Mouse (Mus musculus) kidney, postnatal 0 days (tissue): ENCODE measurements around the gene Atg16l2. TPM values are rescaled to one million over a fixed set of nuclear protein-coding genes. Genes with fewer than 3 reads are reported as not detected.

Experiments used
- ATAC-seq: fragments of 200-750 bp; cut with Nextera tagmentation; replicated peaks from 2 replicates; pipeline ENCODE4 v1.8.0; 2017; ENCODE audit warnings: low read depth, moderate number of reproducible peaks, moderate TSS enrichment, moderate library complexity; ENCODE audit not compliant: low FRiP score
- DNase-seq: peaks from one replicate; pipeline ENCODE4 v3.0.0-alpha.2; 2016; ENCODE audit warnings: low spot score
- H3K27ac ChIP-seq: fragments of 300-500 bp; sonication (generic); 2 replicates; pipeline ENCODE4 v1.5.1; 2014; ENCODE audit warnings: mild to moderate bottlenecking
- H3K27me3 ChIP-seq: fragments of 300-500 bp; sonication (generic); 2 replicates; pipeline ENCODE4 v1.6.1; 2014; ENCODE audit warnings: low read length, mixed read lengths; ENCODE audit not compliant: insufficient read depth
- H3K36me3 ChIP-seq: fragments of 300-500 bp; sonication (generic); 2 replicates; pipeline ENCODE4 v1.6.1; 2014; ENCODE audit warnings: low read length, mixed read lengths; ENCODE audit not compliant: insufficient read depth
- H3K4me1 ChIP-seq: fragments of 300-500 bp; sonication (generic); replicated peaks from 2 replicates; pipeline ENCODE4 v1.6.1; 2014; ENCODE audit warnings: antibody characterized with exemption, low read length, mixed read lengths; ENCODE audit not compliant: insufficient read depth
- H3K4me2 ChIP-seq: fragments of 300-500 bp; sonication (generic); 2 replicates; pipeline ENCODE4 v1.6.1; 2014; ENCODE audit warnings: mild to moderate bottlenecking, low read length, moderate library complexity, mixed read lengths
- H3K4me3 ChIP-seq: fragments of 300-500 bp; sonication (generic); replicated peaks from 2 replicates; pipeline ENCODE4 v1.5.1; 2014; ENCODE audit warnings: low read depth, low read length
- H3K9ac ChIP-seq: fragments of 300-500 bp; sonication (generic); 2 replicates; pipeline ENCODE4 v1.6.1; 2014; ENCODE audit warnings: low read depth, low read length
- H3K9me3 ChIP-seq: fragments of 300-500 bp; sonication (generic); replicated peaks from 2 replicates; pipeline ENCODE4 v1.6.1; 2016; ENCODE audit warnings: low read length, inconsistent platforms, mixed read lengths
- CTCF ChIP-seq: IDR thresholded peaks from 2 replicates; pipeline ENCODE4 v1.5.1; 2016; ENCODE audit warnings: antibody characterized with exemption, low read depth, mild to moderate bottlenecking, moderate library complexity
- whole genome bisulfite sequencing: fragments of 180-500 bp; shearing (Covaris S2); extraction: QIAGEN DNeasy Blood & Tissue Kit; methylation state at CpG from one replicate; pipeline ENCODE4 v1.1.7; 2014; 5-methylcytosine and 5-hydroxymethylcytosine counted together
- polyA plus RNA-seq: library from polyadenylated mRNA; unstranded; fragments of >200 nt; fragmentation: Nextera tagmentation; extraction: Ambion mirVana; gene quantifications from 2 replicates; pipeline ENCODE4 v1.2.1, GENCODE M21; 2015

Gene Atg16l2
- polyA plus RNA-seq, 1 experiment from 2014 or later: 16.0 TPM

- Histone ChIP-seq H3K36me3 (peaks cover 25% of the 10 kb centered on the region), H3K9ac (no peak overlapping the region), H3K27ac (no peak overlapping the region), H3K27me3 (no peaks in the 10 kb centered on the region), H3K4me3 (no peak overlapping the region), H3K4me1 (no peaks in the 10 kb centered on the region), H3K4me2 (no peak overlapping the region), H3K9me3 (no peaks in the 10 kb centered on the region)
- WGBS: 79% methylated on average over 1 of the region's 1 CpGs
- no peak for TF ChIP-seq CTCF
- DNase-seq (no peak), ATAC-seq (no peak)
Measured at GRCm38 (mm10) chr7:101284504-101284903, 17.5 kb downstream of the Atg16l2 start.

GRCm38 (mm10) chr7:101282721-101283120, 19.3 kb downstream of the Atg16l2 start:
- 95% methylated on average over 3 of the region's 3 CpGs for WGBS
- TF ChIP-seq CTCF: no peak
- H3K36me3 ChIP-seq: peaks cover 38% of the 10 kb centered on the region
- H3K9ac ChIP-seq: no peak overlapping the region
- ATAC-seq: no peak
- no peaks in the 10 kb centered on the region for H3K4me1 ChIP-seq
- H3K4me2 ChIP-seq: no peak overlapping the region
- no peak overlapping the region for H3K4me3 ChIP-seq
- H3K9me3 ChIP-seq: no peaks in the 10 kb centered on the region
- DNase-seq: no peak
- no peaks in the 10 kb centered on the region for H3K27me3 ChIP-seq
- H3K27ac ChIP-seq: no peak overlapping the region

DNA sequence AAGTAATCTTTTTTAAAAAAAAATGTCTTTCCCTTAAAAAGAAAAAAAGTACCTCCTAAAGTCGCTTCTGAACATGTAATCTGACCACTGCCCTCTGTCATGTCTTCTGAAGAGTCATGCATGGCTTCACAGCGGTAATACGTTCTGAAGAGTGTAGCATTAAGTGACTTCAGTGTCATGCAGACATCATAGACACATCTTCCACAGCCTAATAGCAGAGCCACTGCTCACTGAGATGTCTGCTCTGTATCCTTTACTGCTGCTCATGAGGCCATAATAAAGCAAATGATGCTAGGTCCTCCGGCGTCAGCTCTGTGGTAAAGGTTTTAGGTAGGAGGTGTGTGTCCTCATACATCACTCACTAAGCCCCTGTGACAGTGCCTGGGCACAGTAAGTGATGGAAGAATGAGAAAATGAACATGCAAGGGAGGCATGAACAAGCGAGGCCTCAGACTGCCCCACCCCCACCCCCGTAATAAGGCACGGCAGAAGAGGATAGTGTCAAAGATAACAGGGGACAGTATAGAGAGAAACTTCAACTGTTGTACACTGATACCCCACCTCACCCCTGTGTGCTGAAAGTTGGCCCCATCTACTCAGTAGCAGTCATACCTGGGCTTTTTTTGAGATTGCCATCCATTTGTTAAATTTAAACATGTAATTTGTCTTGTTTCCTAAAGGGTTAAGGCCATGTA, 29.4 kb downstream of the Atg16l2 start:
- H3K4me3 ChIP-seq: no peak overlapping the region
- no peak for DNase-seq
- TF ChIP-seq CTCF: no peak
- ATAC-seq: no peak
- H3K36me3 ChIP-seq: peaks cover 18% of the 10 kb centered on the region
- no peak overlapping the region for H3K9ac ChIP-seq
- WGBS: 81% methylated on average over 8 of the region's 8 CpGs
- H3K27me3 ChIP-seq: no peaks in the 10 kb centered on the region
- H3K4me1 ChIP-seq: no peaks in the 10 kb centered on the region
- H3K4me2 ChIP-seq: no peak overlapping the region
- no peak overlapping the region for H3K27ac ChIP-seq
- H3K9me3 ChIP-seq: no peaks in the 10 kb centered on the region

- Histone ChIP-seq H3K9ac (no peak overlapping the region), H3K36me3 (peaks cover 10% of the 10 kb centered on the region), H3K4me1 (no peaks in the 10 kb centered on the region), H3K27me3 (no peaks in the 10 kb centered on the region), H3K4me2 (no peak overlapping the region), H3K27ac (no peak overlapping the region), H3K9me3 (no peaks in the 10 kb centered on the region), H3K4me3 (no peak overlapping the region)
- no peak for DNase-seq
- peak; percentile 52 for TF ChIP-seq CTCF
- WGBS: 73% methylated on average over 1 of the region's 1 CpGs
- ATAC-seq: no peak
Measured at GRCm38 (mm10) chr7:101271602-101272001, 30.4 kb downstream of the Atg16l2 start.

DNA sequence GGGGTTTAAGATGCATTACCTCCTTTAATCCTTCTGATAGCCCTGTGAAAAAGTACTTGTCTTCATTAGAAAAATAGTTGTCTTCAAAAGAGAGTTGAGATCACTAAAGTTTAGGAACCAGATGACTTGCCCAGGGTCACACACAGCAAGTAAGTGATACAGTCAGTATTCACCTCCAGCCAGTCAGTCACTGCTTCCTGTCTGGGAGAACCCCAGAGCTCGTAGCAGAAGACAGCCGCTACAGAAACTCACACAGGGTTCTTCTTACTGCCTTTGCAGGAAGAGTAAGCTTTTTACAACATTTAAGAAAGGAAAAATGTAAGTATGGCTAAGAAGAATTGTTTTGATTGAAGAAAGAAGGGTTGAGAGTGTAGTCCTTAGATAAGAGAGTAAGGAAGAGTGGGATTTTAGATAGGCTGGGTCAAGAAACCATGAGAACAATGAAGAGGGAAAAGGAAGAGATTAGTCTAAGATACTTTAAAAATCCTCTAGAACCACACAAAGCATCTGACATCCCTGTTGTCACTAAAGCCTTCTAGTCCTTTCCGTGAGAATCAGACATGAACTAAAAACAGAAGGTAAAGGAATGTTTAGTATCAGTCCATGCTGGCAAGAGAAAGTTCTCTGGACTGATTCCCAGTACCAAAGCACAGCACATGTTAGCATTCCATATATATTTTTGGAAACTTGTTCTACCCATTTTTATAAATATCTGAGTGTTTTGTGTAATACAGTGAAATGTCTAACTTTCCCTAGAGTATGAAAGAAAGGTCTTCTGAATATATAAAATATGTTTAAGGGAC, 34.4 kb downstream of the Atg16l2 start:
- Histone ChIP-seq H3K9ac (no peak overlapping the region), H3K4me1 (no peaks in the 10 kb centered on the region), H3K27me3 (no peaks in the 10 kb centered on the region), H3K9me3 (no peaks in the 10 kb centered on the region), H3K4me2 (no peak overlapping the region), H3K36me3 (peaks cover 6% of the 10 kb centered on the region; the same call in 1 of the 2 replicates), H3K4me3 (no peak overlapping the region), H3K27ac (0 out of 2 replicates have a peak overlapping the region, but pooled peaks have one; percentile 15)
- DNase-seq (no peak), ATAC-seq (no peak)
- TF ChIP-seq CTCF: no peak
- WGBS: 62% methylated on average over 3 of the region's 3 CpGs

- H3K9me3 ChIP-seq: no peaks in the 10 kb centered on the region
- TF ChIP-seq CTCF: no peak
- H3K27me3 ChIP-seq: no peaks in the 10 kb centered on the region
- H3K4me1 ChIP-seq: no peaks in the 10 kb centered on the region
- no peak for DNase-seq
- H3K9ac ChIP-seq: no peak overlapping the region
- no peak overlapping the region for H3K4me3 ChIP-seq
- peaks cover 21% of the 10 kb centered on the region for H3K36me3 ChIP-seq
- ATAC-seq: no peak
- no peak overlapping the region for H3K27ac ChIP-seq
- H3K4me2 ChIP-seq: no peak overlapping the region
Measured at GRCm38 (mm10) chr7:101263511-101263910, 38.5 kb downstream of the Atg16l2 start.
